Mouse (Mus musculus): ENCODE measurements around the gene Spata32. TPM values are rescaled to one million over a fixed set of nuclear protein-coding genes. Genes with fewer than 3 reads are reported as not detected.
A peak's percentile ranks its signal among the peaks of the same experiment; 100 is the strongest.

Gene Spata32
- total and polyA plus RNA-seq, 2 experiments, result not detected

GRCm38 (mm10) chr11:103264427-103265005 lies 46.3 kb upstream of the Spata32 start:
- peak; percentile 36 for DNase-seq (ENCODE audit: extremely low read depth, low read depth, low spot score)
- peaks cover 14% of the 10 kb centered on the region; the same call in 1 of the 2 replicates for H3K79me2 ChIP-seq (ENCODE audit: control insufficient read depth, insufficient read depth, low read length)
- no peak overlapping the region for H3K27ac ChIP-seq (replicated peaks; ENCODE audit: insufficient read depth, low read depth, low read length)
- peak overlapping the region; percentile 8; the same call in 1 of the 2 replicates for H3K4me3 ChIP-seq (ENCODE audit: insufficient read depth, low read depth, low read length)
- TF ChIP-seq CTCF (IDR thresholded peaks at IDR 0.05; ENCODE audit: low read depth, low read length) (no peak), POLR2A (IDR thresholded peaks at IDR 0.05; ENCODE audit: extremely low read depth, insufficient read depth, low read length) (no peak)
- peak overlapping the region; percentile 2; the same call in 1 of the 2 replicates for H3K9ac ChIP-seq (ENCODE audit: low read depth, low read length)
- WGBS, result 81% methylated on average over 20 of the region's 20 CpGs
- H3K4me1 ChIP-seq (ENCODE audit: control insufficient read depth, insufficient read depth, low read length), result peaks cover 14% of the 10 kb centered on the region
- no peaks in the 10 kb centered on the region for H3K36me3 ChIP-seq (ENCODE audit: control insufficient read depth, insufficient read depth, low read length)
- H3K27me3 ChIP-seq (ENCODE audit: control insufficient read depth, insufficient read depth, low read length), result no peaks in the 10 kb centered on the region

- Histone ChIP-seq H3K79me2 (ENCODE audit: control insufficient read depth, insufficient read depth, low read length) (peaks cover 14% of the 10 kb centered on the region; the same call in 1 of the 2 replicates), H3K36me3 (ENCODE audit: control insufficient read depth, insufficient read depth, low read length) (no peaks in the 10 kb centered on the region), H3K4me1 (ENCODE audit: control insufficient read depth, insufficient read depth, low read length) (peaks cover 14% of the 10 kb centered on the region), H3K4me3 (ENCODE audit: insufficient read depth, low read depth, low read length) (no peak overlapping the region), H3K9ac (ENCODE audit: low read depth, low read length) (0 out of 2 replicates have a peak overlapping the region, but pooled peaks have one; percentile 18), H3K27me3 (ENCODE audit: control insufficient read depth, insufficient read depth, low read length) (no peaks in the 10 kb centered on the region), H3K27ac (replicated peaks; ENCODE audit: insufficient read depth, low read depth, low read length) (no peak overlapping the region; the same call in 1 of the 2 replicates)
- no peak for TF ChIP-seq CTCF (IDR thresholded peaks at IDR 0.05; ENCODE audit: low read depth, low read length)
- WGBS, result 70% methylated on average over 10 of the region's 10 CpGs
- DNase-seq (ENCODE audit: extremely low read depth, low read depth, low spot score), result no peak
Observed at GRCm38 (mm10) chr11:103263551-103263950, 45.3 kb upstream of the Spata32 start.

DNA sequence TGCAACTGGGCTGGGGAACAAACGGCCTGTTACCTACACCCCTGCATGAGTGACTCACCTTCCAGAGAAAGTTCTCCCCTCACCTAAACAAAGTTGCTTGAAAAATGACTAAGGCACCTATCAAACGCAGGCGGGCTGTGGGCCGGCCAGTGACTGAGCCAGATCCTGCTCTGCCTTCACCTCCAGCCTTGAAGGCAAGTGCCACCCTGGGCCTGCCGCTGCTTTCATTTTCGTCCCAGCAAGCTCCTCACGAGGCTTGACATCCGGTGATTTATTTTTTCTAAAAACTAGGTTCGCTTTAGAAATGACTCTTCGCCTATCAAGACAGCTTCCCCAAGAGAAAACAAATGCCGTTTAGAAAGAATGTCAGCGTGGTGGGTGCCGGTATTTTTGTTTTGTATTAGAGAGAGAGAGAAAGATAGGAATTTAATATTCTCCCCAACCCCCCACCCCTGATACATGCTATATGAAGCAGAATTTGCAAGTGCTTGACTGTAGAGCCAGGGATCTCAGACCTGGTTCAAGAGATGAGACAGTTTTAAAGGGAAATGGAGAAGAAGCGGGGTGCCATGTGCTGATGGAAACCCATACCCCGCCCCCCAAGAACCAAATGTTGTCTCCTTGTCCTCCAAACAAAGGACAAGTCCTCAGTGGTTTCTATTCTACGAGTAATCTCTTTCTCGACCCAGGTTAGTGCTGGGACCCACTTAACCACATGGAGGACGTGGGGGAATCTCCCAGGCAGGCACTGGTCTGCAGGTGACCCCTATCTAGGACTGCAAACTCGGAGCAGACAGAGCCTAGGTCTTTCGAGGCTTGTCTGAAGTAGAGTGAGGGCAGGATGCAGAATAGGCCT lies 44.4 kb upstream of the Spata32 start:
- H3K27me3 ChIP-seq (ENCODE audit: control insufficient read depth, insufficient read depth, low read length), result no peaks in the 10 kb centered on the region
- H3K27ac ChIP-seq (replicated peaks; ENCODE audit: insufficient read depth, low read depth, low read length), result peak overlapping the region; percentile 63
- no peak for TF ChIP-seq POLR2A (IDR thresholded peaks at IDR 0.05; ENCODE audit: extremely low read depth, insufficient read depth, low read length)
- no peak for TF ChIP-seq CTCF (IDR thresholded peaks at IDR 0.05; ENCODE audit: low read depth, low read length)
- WGBS, result 73% methylated on average over 20 of the region's 20 CpGs
- peak overlapping the region; percentile 35 for H3K9ac ChIP-seq (ENCODE audit: low read depth, low read length)
- no peak for DNase-seq (ENCODE audit: extremely low read depth, low read depth, low spot score)
- no peaks in the 10 kb centered on the region for H3K36me3 ChIP-seq (ENCODE audit: control insufficient read depth, insufficient read depth, low read length)
- H3K79me2 ChIP-seq (ENCODE audit: control insufficient read depth, insufficient read depth, low read length), result peaks cover 14% of the 10 kb centered on the region; the same call in 1 of the 2 replicates
- H3K4me3 ChIP-seq (ENCODE audit: insufficient read depth, low read depth, low read length), result no peak overlapping the region; the same call in 1 of the 2 replicates
- H3K4me1 ChIP-seq (ENCODE audit: control insufficient read depth, insufficient read depth, low read length), result peaks cover 12% of the 10 kb centered on the region

- peak; percentile 87 for DNase-seq (ENCODE audit: extremely low read depth, low read depth, low spot score)
- Histone ChIP-seq H3K27me3 (ENCODE audit: control insufficient read depth, insufficient read depth, low read length) (no peaks in the 10 kb centered on the region), H3K9ac (ENCODE audit: low read depth, low read length) (peak overlapping the region; percentile 13; the same call in 1 of the 2 replicates), H3K4me1 (ENCODE audit: control insufficient read depth, insufficient read depth, low read length) (peaks cover 12% of the 10 kb centered on the region), H3K4me3 (ENCODE audit: insufficient read depth, low read depth, low read length) (no peak overlapping the region), H3K79me2 (ENCODE audit: control insufficient read depth, insufficient read depth, low read length) (peaks cover 14% of the 10 kb centered on the region; the same call in 1 of the 2 replicates), H3K27ac (replicated peaks; ENCODE audit: insufficient read depth, low read depth, low read length) (peak overlapping the region; percentile 63), H3K36me3 (ENCODE audit: control insufficient read depth, insufficient read depth, low read length) (no peaks in the 10 kb centered on the region)
- 57% methylated on average over 7 of the region's 7 CpGs for WGBS
- no peak for TF ChIP-seq CTCF (IDR thresholded peaks at IDR 0.05; ENCODE audit: low read depth, low read length)
- no peak for TF ChIP-seq POLR2A (IDR thresholded peaks at IDR 0.05; ENCODE audit: extremely low read depth, insufficient read depth, low read length)
Observed at GRCm38 (mm10) chr11:103261671-103262411, 43.6 kb upstream of the Spata32 start.

DNA sequence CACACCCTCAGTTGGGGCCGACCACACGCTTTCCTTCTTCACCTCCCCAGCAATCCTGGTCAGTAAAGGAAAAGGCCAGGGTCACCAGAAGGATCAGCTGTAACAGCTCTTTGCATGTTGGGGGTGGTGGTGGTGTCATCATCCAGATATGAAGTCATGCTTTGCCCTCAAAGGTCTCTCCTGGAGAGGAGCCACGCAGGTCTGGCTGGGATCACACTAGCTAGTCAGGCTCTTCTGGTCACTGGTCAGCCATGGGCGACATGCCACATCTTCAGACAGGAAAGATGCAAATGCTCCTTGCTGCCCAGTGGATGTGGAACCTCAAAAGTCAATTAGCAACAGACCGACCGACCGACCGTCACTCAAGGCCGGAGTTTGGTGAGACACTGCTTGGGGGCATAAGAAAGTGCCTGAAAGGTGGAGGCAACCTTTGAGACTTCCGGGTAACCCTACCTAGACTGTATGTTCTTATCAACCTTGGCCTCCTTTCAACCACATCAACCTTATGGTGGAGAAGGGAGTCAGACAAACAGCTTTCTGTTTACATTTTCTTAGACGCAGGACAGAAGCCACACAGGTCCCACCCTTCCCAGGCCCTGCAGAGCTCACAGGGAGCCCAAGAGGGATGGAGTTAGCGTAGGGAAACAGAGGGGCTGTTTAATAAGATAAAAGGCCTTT lies 42.4 kb upstream of the Spata32 start:
- H3K4me3 ChIP-seq (ENCODE audit: insufficient read depth, low read depth, low read length), result no peak overlapping the region
- H3K27me3 ChIP-seq (ENCODE audit: control insufficient read depth, insufficient read depth, low read length), result no peaks in the 10 kb centered on the region
- H3K27ac ChIP-seq (replicated peaks; ENCODE audit: insufficient read depth, low read depth, low read length), result no peak overlapping the region
- 82% methylated on average over 12 of the region's 12 CpGs for WGBS
- no peak overlapping the region for H3K9ac ChIP-seq (ENCODE audit: low read depth, low read length)
- H3K79me2 ChIP-seq (ENCODE audit: control insufficient read depth, insufficient read depth, low read length), result peaks cover 18% of the 10 kb centered on the region; the same call in 1 of the 2 replicates
- peak; percentile 37 for DNase-seq (ENCODE audit: extremely low read depth, low read depth, low spot score)
- peaks cover 12% of the 10 kb centered on the region for H3K4me1 ChIP-seq (ENCODE audit: control insufficient read depth, insufficient read depth, low read length)
- TF ChIP-seq CTCF (IDR thresholded peaks at IDR 0.05; ENCODE audit: low read depth, low read length) (no peak), POLR2A (IDR thresholded peaks at IDR 0.05; ENCODE audit: extremely low read depth, insufficient read depth, low read length) (no peak)
- no peaks in the 10 kb centered on the region for H3K36me3 ChIP-seq (ENCODE audit: control insufficient read depth, insufficient read depth, low read length)

Measured in liver, adult 2 months (tissue).